8 mouse cellular contexts compared by ENCODE assay signal in the genomic region with DNA sequence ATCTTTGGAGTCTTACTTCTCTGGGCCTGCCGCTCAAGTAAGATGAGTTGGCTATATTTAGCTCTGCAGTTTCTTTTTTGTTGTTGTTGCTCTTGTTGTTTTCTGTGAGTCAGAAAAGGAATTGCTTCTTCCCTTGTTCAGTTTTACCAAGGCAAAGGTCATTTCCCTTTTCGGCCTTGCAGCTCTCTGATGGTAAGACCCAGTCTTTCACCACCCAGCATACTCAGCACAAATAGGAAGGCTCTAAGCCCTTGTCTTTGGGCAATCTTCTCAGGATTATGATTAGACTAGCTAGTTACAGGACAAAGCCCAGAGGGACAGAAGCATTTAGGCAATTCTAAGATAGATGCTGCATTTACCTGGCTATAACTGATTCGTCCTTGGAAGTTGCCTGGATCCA. TPM values are rescaled to one million over a fixed set of nuclear protein-coding genes. Genes with fewer than 3 reads are reported as not detected.
A peak's percentile ranks its signal among the peaks of the same experiment; 100 is the strongest.
DNase-seq lines count a peak whose midpoint lies in the region; ATAC-seq and TF ChIP-seq lines count a peak whose summit lies in the region.

No protein-coding gene starts in this region.

- H3K9ac ChIP-seq in CH12.LX (ENCODE audit: insufficient read depth, low read depth), result peak overlapping the region; percentile 95
- H3K9ac ChIP-seq in embryonic facial prominence, embryonic 14.5 days (ENCODE audit: low read depth, low read length), result peak overlapping the region; percentile 58; the same call in 1 of the 2 replicates
- H3K9ac ChIP-seq in liver, embryonic 12.5 days, result peak overlapping the region; percentile 79

- H3K27ac ChIP-seq in kidney, adult 2 months (ENCODE audit: insufficient read depth, low read depth, low read length), result peak overlapping the region; percentile 39
- H3K27ac ChIP-seq in CH12.LX (ENCODE audit: insufficient read depth, low read depth), result peak overlapping the region; percentile 73
- H3K27ac ChIP-seq in embryonic facial prominence, embryonic 14.5 days (replicated peaks; ENCODE audit: low read depth, low read length), result no peak overlapping the region
- peak overlapping the region; percentile 93 for H3K27ac ChIP-seq in liver, embryonic 12.5 days

- H3K27me3 ChIP-seq in kidney, adult 2 months (replicated peaks; ENCODE audit: control insufficient read depth, insufficient read depth, low read length), result no peaks in the 10 kb centered on the region
- no peaks in the 10 kb centered on the region for H3K27me3 ChIP-seq in CH12.LX (replicated peaks)
- no peaks in the 10 kb centered on the region for H3K27me3 ChIP-seq in embryonic facial prominence, embryonic 14.5 days (replicated peaks; ENCODE audit: control insufficient read depth, insufficient read depth, low read length)
- no peaks in the 10 kb centered on the region for H3K27me3 ChIP-seq in liver, embryonic 12.5 days (replicated peaks)

- peak overlapping the region; percentile 16; the same call in 1 of the 2 replicates for H3K4me3 ChIP-seq in kidney, adult 2 months (ENCODE audit: insufficient read depth, low read depth, low read length)
- peak overlapping the region; percentile 57 to 86 (median 80) for H3K4me3 ChIP-seq in CH12.LX (replicated peaks in 1 of 3; ENCODE audit: low read depth in 2 of 3, low read length in 2 of 3, poor library complexity in 1 of 3)
- no peak overlapping the region; the same call in 1 of the 2 replicates for H3K4me3 ChIP-seq in embryonic facial prominence, embryonic 14.5 days (ENCODE audit: low read depth, low read length)
- peak overlapping the region; percentile 73 for H3K4me3 ChIP-seq in liver, embryonic 12.5 days

- no peak for TF ChIP-seq POLR2A in kidney, adult 2 months (IDR thresholded peaks at IDR 0.05; ENCODE audit: low read depth, low read length)
- TF ChIP-seq POLR2A in CH12.LX (IDR thresholded peaks at IDR 0.05; ENCODE audit: low read depth, low read length), result no peak

- no peak for TF ChIP-seq CTCF in kidney, adult 2 months (conservative IDR thresholded peaks at IDR 0.05; ENCODE audit: insufficient read depth, insufficient read length, low read depth, low read length)
- no peak for TF ChIP-seq CTCF in CH12.LX (conservative IDR thresholded peaks at IDR 0.05 in 1 of 2, IDR thresholded peaks at IDR 0.05 in 1 of 2; ENCODE audit: low read depth in 2 of 2, low read length in 2 of 2)

- WGBS in kidney, adult 2 months, result 47% methylated on average over 3 of the region's 3 CpGs
- 89% methylated on average over 3 of the region's 3 CpGs for WGBS in embryonic facial prominence, embryonic 14.5 days
- WGBS in liver, embryonic 12.5 days (ENCODE audit: insufficient replicate concordance), result 59% methylated on average over 3 of the region's 3 CpGs

- H3K4me1 ChIP-seq in kidney, adult 2 months (ENCODE audit: control insufficient read depth, insufficient read depth, low read length), result peaks cover 8% of the 10 kb centered on the region
- peaks cover 2 to 43% of the 10 kb centered on the region in 2 experiments for H3K4me1 ChIP-seq in CH12.LX (ENCODE audit: control insufficient read depth in 1 of 2, insufficient read depth in 2 of 2)
- H3K4me1 ChIP-seq in embryonic facial prominence, embryonic 14.5 days (ENCODE audit: control insufficient read depth, insufficient read depth, low read length), result peaks cover 12% of the 10 kb centered on the region
- peaks cover 42% of the 10 kb centered on the region for H3K4me1 ChIP-seq in liver, embryonic 12.5 days

- no peak for TF ChIP-seq EP300 in CH12.LX (IDR thresholded peaks at IDR 0.05; ENCODE audit: low read length)

- ATAC-seq in embryonic facial prominence, embryonic 14.5 days (ENCODE audit: low read depth), result no peak
- no peak for ATAC-seq in liver, embryonic 12.5 days
- no peak for ATAC-seq in inflammation-experienced regulatory T-cells, adult 6 months

- peaks cover 52% of the 10 kb centered on the region for H3K79me2 ChIP-seq in CH12.LX (replicated peaks; ENCODE audit: control insufficient read depth, extremely low read depth, insufficient read depth, poor library complexity, severe bottlenecking)

- no peaks in the 10 kb centered on the region for H3K36me3 ChIP-seq in kidney, adult 2 months (ENCODE audit: control insufficient read depth, insufficient read depth, low read length)
- H3K36me3 ChIP-seq in CH12.LX (replicated peaks in 1 of 2; ENCODE audit: control insufficient read depth in 1 of 2, insufficient read depth in 1 of 2, low read length in 1 of 2), result peaks cover 34 to 55% of the 10 kb centered on the region in 2 experiments
- H3K36me3 ChIP-seq in embryonic facial prominence, embryonic 14.5 days (ENCODE audit: control insufficient read depth, insufficient read depth, low read length), result peaks cover 14% of the 10 kb centered on the region
- H3K36me3 ChIP-seq in liver, embryonic 12.5 days, result peaks cover 44% of the 10 kb centered on the region

- DNase-seq in kidney, adult 2 months, result peak; percentile 71
- DNase-seq in kidney, postnatal 25 days, result no peak
- peak; percentile 41 for DNase-seq in CH12.LX (ENCODE audit: extremely low read depth)
- no peak for DNase-seq in embryonic facial prominence, embryonic 14.5 days (ENCODE audit: low spot score)
- DNase-seq in cerebellum, postnatal 25 days, result no peak
- DNase-seq in spleen, adult 18-20 months, result no peak

- in situ Hi-C loops in CH12.LX (cut with MboI; ENCODE audit: low pct_ligation_motif_present, low pct_unique_long_range_greater_than_20kb, low sequenced_read_pairs), result no loop called here

- dilution Hi-C loops in CH12.LX (cut with MboI; ENCODE audit: extremely low pct_ligation_motif_present, extremely low pct_unique_long_range_greater_than_20kb, low sequenced_read_pairs), result no loop called here

- H3K4me2 ChIP-seq in CH12.LX (ENCODE audit: insufficient read depth, low read depth, poor library complexity, severe bottlenecking), result peak overlapping the region; percentile 98
- H3K4me2 ChIP-seq in embryonic facial prominence, embryonic 14.5 days (ENCODE audit: low read depth, low read length), result peak overlapping the region; percentile 68
- peak overlapping the region; percentile 84 for H3K4me2 ChIP-seq in liver, embryonic 12.5 days

- H3K9me3 ChIP-seq in CH12.LX (replicated peaks; ENCODE audit: low read length), result no peaks in the 10 kb centered on the region
- H3K9me3 ChIP-seq in embryonic facial prominence, embryonic 14.5 days (ENCODE audit: control insufficient read depth, low read length), result no peaks in the 10 kb centered on the region
- no peaks in the 10 kb centered on the region for H3K9me3 ChIP-seq in liver, embryonic 12.5 days (replicated peaks)

- TF ChIP-seq RAD21 in CH12.LX (IDR thresholded peaks at IDR 0.05; ENCODE audit: low read depth, low read length), result no peak

TF ChIP-seq in CH12.LX, 34 proteins besides CTCF, POLR2A, EP300 and RAD21:
- no peak for TF ChIP-seq PAX5 (IDR thresholded peaks at IDR 0.05; ENCODE audit: low read length)
- TF ChIP-seq JUN (IDR thresholded peaks at IDR 0.05; ENCODE audit: insufficient read depth, low read depth, low read length), result no peak
- no peak; the same call in 1 of the 2 replicates for TF ChIP-seq JUND (conservative IDR thresholded peaks at IDR 0.05; ENCODE audit: low read depth, low read length)

RNA-seq across cellular contexts. Expression of a gene that starts 1.1 kb away (rescaled TPM):
- polyA plus RNA-seq in kidney, adult 2 months (2012; rRNA removed), result 45.3 and 49.7 TPM in 2 replicates
- 84.5 and 93.2 TPM in 2 replicates for total RNA-seq in CH12.LX (2012; rRNA removed)
- total RNA-seq in CH12.LX (2014; rRNA removed), result 108 and 115 TPM in 2 replicates
- 205 and 208 TPM in 2 replicates for polyA plus RNA-seq in CH12.LX (2012; ENCODE audit: insufficient read length, low read depth)
- polyA plus RNA-seq in embryonic facial prominence, embryonic 14.5 days (2014; fragmentation: Nextera tagmentation; extraction: Ambion mirVana), result 55.5 and 60.0 TPM in 2 replicates
- polyA plus RNA-seq in liver, embryonic 12.5 days (2016; fragmentation: Nextera tagmentation; extraction: Ambion mirVana), result 47.9 and 54.8 TPM in 2 replicates
- 100 to 1,000 TPM in 2 of 3 experiments, 10 to 100 TPM in 1; 63.6 to 113 (median 106) TPM for polyA plus RNA-seq in inflammation-experienced regulatory T-cells, adult 6 months (2017; shearing (Covaris generic))

RNA-seq across cellular contexts. Expression of a gene that starts 1.2 kb away (rescaled TPM):
- polyA plus RNA-seq in kidney, adult 2 months (2012; rRNA removed), result 49.5 and 51.3 TPM in 2 replicates
- 22.4 and 24.0 TPM in 2 replicates for total RNA-seq in CH12.LX (2012; rRNA removed)
- total RNA-seq in CH12.LX (2014; rRNA removed), result 7.8 and 8.8 TPM in 2 replicates
- 74.1 and 89.0 TPM in 2 replicates for polyA plus RNA-seq in CH12.LX (2012; ENCODE audit: insufficient read length, low read depth)
- 138 and 153 TPM in 2 replicates for polyA plus RNA-seq in embryonic facial prominence, embryonic 14.5 days (2014; fragmentation: Nextera tagmentation; extraction: Ambion mirVana)
- 41.0 and 41.7 TPM in 2 replicates for polyA plus RNA-seq in liver, embryonic 12.5 days (2016; fragmentation: Nextera tagmentation; extraction: Ambion mirVana)
- 10 to 100 TPM; 19.9 to 27.5 (median 25.4) TPM for polyA plus RNA-seq in inflammation-experienced regulatory T-cells, adult 6 months (2017; shearing (Covaris generic))

Comparison
In these comparisons a context has a peak if more than half of its experiments do, and no peak if none do; other contexts are left out.
1. DNase-seq: peak in kidney, adult 2 months (single experiment) and CH12.LX (single experiment); none in kidney, postnatal 25 days (0 of 2), embryonic facial prominence, embryonic 14.5 days (single experiment), cerebellum, postnatal 25 days (0 of 2) and spleen, adult 18-20 months (0 of 2).
2. Peak in every context shown above with its lines, with median percentiles within 50 percentile points of each other: H3K4me2 ChIP-seq and H3K9ac ChIP-seq.